Mouse (Mus musculus) urinary bladder, postnatal 0 days (tissue): Measurements from ENCODE around the gene Faf1. TPM values are rescaled to one million over a fixed set of nuclear protein-coding genes. Genes with fewer than 3 reads are reported as not detected.

Experiments used
- polyA plus RNA-seq: library from polyadenylated mRNA; unstranded; fragments of >200 nt; fragmentation: Nextera tagmentation; extraction: Ambion mirVana; gene quantifications from 2 replicates; pipeline ENCODE4 v1.2.1, GENCODE M21; 2015

Gene Faf1
- polyA plus RNA-seq = 16.1 and 19.8 TPM in 2 replicates

GRCm38 (mm10) chr4:109676218-109677215 is at the start of gene Faf1:
Gene Faf1 (plus strand): TSS chr4:109676588.

GRCm38 (mm10) chr4:109666461-109667269 is 9.7 kb upstream of the Faf1 start, which contains the start of gene Cdkn2c:
Gene Cdkn2c (minus strand): TSS chr4:109667189.

GRCm38 (mm10) chr4:109977148-109978067 is 301.0 kb downstream of the Faf1 start, which contains the start of gene Dmrta2:
Gene Dmrta2 (plus strand): TSS chr4:109978053.

Other genes starting within 250 kb of the Faf1 start
- gene Rnf11, start 191.9 kb upstream of the Faf1 start, polyA plus RNA-seq = 37.5 and 42.0 TPM in 2 replicates
- not detected in 2 replicates for gene 4930522H14Rik, start 145.3 kb upstream of the Faf1 start, polyA plus RNA-seq
- gene Cdkn2c, start 9.4 kb upstream of the Faf1 start, polyA plus RNA-seq = 6.7 and 8.7 TPM in 2 replicates